Mouse (Mus musculus) embryonic facial prominence, embryonic 10.5 days (tissue): ENCODE results near the gene Pld2. TPM values are rescaled to one million over a fixed set of nuclear protein-coding genes. Genes with fewer than 3 reads are reported as not detected.

Experiments used
- DNase-seq: peaks from one replicate; pipeline ENCODE4 v3.0.0-alpha.2; 2017; ENCODE audit warnings: low spot score
- H3K27ac ChIP-seq: fragments of 300-500 bp; sonication (generic); replicated peaks from 2 replicates; pipeline ENCODE4 v1.5.1; 2016; ENCODE audit warnings: mild to moderate bottlenecking
- H3K27me3 ChIP-seq: fragments of 300-500 bp; sonication (generic); replicated peaks from 2 replicates; pipeline ENCODE4 v1.6.1; 2016; ENCODE audit warnings: low read depth, mild to moderate bottlenecking; ENCODE audit not compliant: poor library complexity, severe bottlenecking
- H3K36me3 ChIP-seq: fragments of 300-500 bp; sonication (generic); replicated peaks from 2 replicates; pipeline ENCODE4 v1.6.1; 2016; ENCODE audit warnings: mild to moderate bottlenecking, moderate library complexity
- H3K4me1 ChIP-seq: fragments of 300-500 bp; sonication (generic); 2 replicates; pipeline ENCODE4 v1.6.1; 2016
- H3K4me3 ChIP-seq: fragments of 300-500 bp; sonication (generic); 2 replicates; pipeline ENCODE4 v1.5.1; 2016; ENCODE audit warnings: mild to moderate bottlenecking, moderate library complexity
- H3K9me3 ChIP-seq: fragments of 300-500 bp; sonication (generic); 2 replicates; pipeline ENCODE4 v1.6.1; 2016; ENCODE audit warnings: mild to moderate bottlenecking
- WGBS: fragments of 180-500 bp; shearing (Covaris S2); methylation state at CpG from one replicate; pipeline ENCODE4 v1.1.7; 2016; 5-methylcytosine and 5-hydroxymethylcytosine counted together
- polyA plus RNA-seq: library from polyadenylated mRNA; unstranded; fragments of >200 nt; fragmentation: Nextera tagmentation; extraction: Ambion mirVana; gene quantifications from 2 replicates; pipeline ENCODE4 v1.2.1, GENCODE M21; 2016

The Pld2 gene
- polyA plus RNA-seq: 3.2 and 3.7 TPM in 2 replicates

- Histone ChIP-seq H3K36me3 (no peaks in the 10 kb centered on the region), H3K4me1 (peaks cover 12% of the 10 kb centered on the region), H3K4me3 (peak within 1 kb of the TSS; percentile 68), H3K9me3 (no peaks in the 10 kb centered on the region), H3K27me3 (peaks cover 70% of the 10 kb centered on the region), H3K27ac (peak within 1 kb of the TSS; percentile 75)
- under 1% methylated on average over 65 of the region's 65 CpGs for WGBS
- peak; percentile 89 for DNase-seq
Observed at GRCm38 (mm10) chr11:70539877-70540587, at the start of gene Pld2. TSS of gene Pld2 (plus strand) at chr11:70540064.

GRCm38 (mm10) chr11:70499566-70500475 is 40.0 kb upstream of the Pld2 start:
- 77% methylated on average over 14 of the region's 14 CpGs for WGBS

GRCm38 (mm10) chr11:70500476-70500812 is 39.4 kb upstream of the Pld2 start:
- H3K27ac ChIP-seq: no peak overlapping the region
- WGBS: 90% methylated on average over 1 of the region's 1 CpGs
- H3K4me3 ChIP-seq: no peak overlapping the region
- no peaks in the 10 kb centered on the region for H3K27me3 ChIP-seq
- no peak for DNase-seq
- H3K36me3 ChIP-seq: no peaks in the 10 kb centered on the region
- no peaks in the 10 kb centered on the region for H3K4me1 ChIP-seq
- H3K9me3 ChIP-seq: no peaks in the 10 kb centered on the region

More at GRCm38 (mm10) chr11:70499566-70500475, 40.0 kb upstream of the Pld2 start:
- H3K4me3 ChIP-seq: no peak overlapping the region
- no peaks in the 10 kb centered on the region for H3K27me3 ChIP-seq
- no peaks in the 10 kb centered on the region for H3K9me3 ChIP-seq
- no peak for DNase-seq
- H3K36me3 ChIP-seq: no peaks in the 10 kb centered on the region
- no peak overlapping the region for H3K27ac ChIP-seq
- H3K4me1 ChIP-seq: no peaks in the 10 kb centered on the region

GRCm38 (mm10) chr11:70502018-70502417 is 37.8 kb upstream of the Pld2 start:
- no peaks in the 10 kb centered on the region for H3K36me3 ChIP-seq
- H3K27ac ChIP-seq: no peak overlapping the region
- no peak overlapping the region for H3K4me3 ChIP-seq
- DNase-seq: no peak
- 69% methylated on average over 3 of the region's 3 CpGs for WGBS
- H3K4me1 ChIP-seq: no peaks in the 10 kb centered on the region
- no peaks in the 10 kb centered on the region for H3K9me3 ChIP-seq
- H3K27me3 ChIP-seq: no peaks in the 10 kb centered on the region

GRCm38 (mm10) chr11:70504970-70505369 is 34.9 kb upstream of the Pld2 start, which contains the start of gene Tm4sf5:
TSS of gene Tm4sf5 (plus strand) at chr11:70505244.
- WGBS: 78% methylated on average over 9 of the region's 9 CpGs

GRCm38 (mm10) chr11:70506385-70506784 is 33.5 kb upstream of the Pld2 start:
- peak; percentile 63 for DNase-seq
- Histone ChIP-seq H3K27ac (no peak overlapping the region), H3K4me3 (no peak overlapping the region), H3K9me3 (no peaks in the 10 kb centered on the region), H3K36me3 (no peaks in the 10 kb centered on the region), H3K4me1 (peaks cover 19% of the 10 kb centered on the region), H3K27me3 (peaks cover 17% of the 10 kb centered on the region)
- WGBS: 28% methylated on average over 4 of the region's 4 CpGs

More at GRCm38 (mm10) chr11:70504970-70505369, 34.9 kb upstream of the Pld2 start, which contains the start of gene Tm4sf5:
- no peaks in the 10 kb centered on the region for H3K36me3 ChIP-seq
- peaks cover 13% of the 10 kb centered on the region for H3K27me3 ChIP-seq
- no peaks in the 10 kb centered on the region for H3K9me3 ChIP-seq
- peaks cover 7% of the 10 kb centered on the region for H3K4me1 ChIP-seq
- H3K4me3 ChIP-seq: no peak within 1 kb of the TSS
- DNase-seq: no peak
- no peak within 1 kb of the TSS for H3K27ac ChIP-seq

GRCm38 (mm10) chr11:70506962-70507515 is 32.8 kb upstream of the Pld2 start:
- DNase-seq: no peak
- Histone ChIP-seq H3K4me1 (peaks cover 21% of the 10 kb centered on the region), H3K9me3 (no peaks in the 10 kb centered on the region), H3K4me3 (no peak overlapping the region), H3K27ac (no peak overlapping the region), H3K27me3 (peaks cover 17% of the 10 kb centered on the region), H3K36me3 (no peaks in the 10 kb centered on the region)
- 75% methylated on average over 7 of the region's 7 CpGs for WGBS

GRCm38 (mm10) chr11:70509753-70510564 is 29.9 kb upstream of the Pld2 start:
- DNase-seq: peak; percentile 71
- WGBS: 9% methylated on average over 19 of the region's 19 CpGs
- H3K9me3 ChIP-seq: no peaks in the 10 kb centered on the region
- H3K27me3 ChIP-seq: peaks cover 20% of the 10 kb centered on the region
- H3K4me1 ChIP-seq: peaks cover 35% of the 10 kb centered on the region
- H3K36me3 ChIP-seq: no peaks in the 10 kb centered on the region
- no peak overlapping the region for H3K27ac ChIP-seq
- H3K4me3 ChIP-seq: peak overlapping the region; percentile 41

GRCm38 (mm10) chr11:70511242-70511641 is 28.6 kb upstream of the Pld2 start:
- DNase-seq: no peak
- Histone ChIP-seq H3K9me3 (no peaks in the 10 kb centered on the region), H3K27ac (no peak overlapping the region), H3K4me3 (no peak overlapping the region), H3K36me3 (no peaks in the 10 kb centered on the region), H3K27me3 (peaks cover 20% of the 10 kb centered on the region), H3K4me1 (peaks cover 35% of the 10 kb centered on the region)
- 65% methylated on average over 2 of the region's 2 CpGs for WGBS

- 91% methylated on average over 7 of the region's 7 CpGs for WGBS
- DNase-seq: no peak
- Histone ChIP-seq H3K27me3 (peaks cover 20% of the 10 kb centered on the region), H3K4me1 (peaks cover 35% of the 10 kb centered on the region), H3K9me3 (no peaks in the 10 kb centered on the region), H3K4me3 (no peak overlapping the region), H3K27ac (no peak overlapping the region), H3K36me3 (no peaks in the 10 kb centered on the region)
Observed at GRCm38 (mm10) chr11:70511825-70512224, 28.0 kb upstream of the Pld2 start.

- 73% methylated on average over 7 of the region's 7 CpGs for WGBS
- Histone ChIP-seq H3K4me1 (peaks cover 35% of the 10 kb centered on the region), H3K27me3 (peaks cover 20% of the 10 kb centered on the region), H3K9me3 (no peaks in the 10 kb centered on the region), H3K4me3 (no peak overlapping the region), H3K36me3 (no peaks in the 10 kb centered on the region), H3K27ac (no peak overlapping the region)
- DNase-seq: no peak
Observed at GRCm38 (mm10) chr11:70512709-70513342, 27.0 kb upstream of the Pld2 start.
